Mouse (Mus musculus): ENCODE data around the gene Ppp1r9a. TPM values are rescaled to one million over a fixed set of nuclear protein-coding genes. Genes with fewer than 3 reads are reported as not detected.

Gene Ppp1r9a
- polyA plus RNA-seq, 1 experiment from 2014 or later = 18.7 TPM

DNA sequence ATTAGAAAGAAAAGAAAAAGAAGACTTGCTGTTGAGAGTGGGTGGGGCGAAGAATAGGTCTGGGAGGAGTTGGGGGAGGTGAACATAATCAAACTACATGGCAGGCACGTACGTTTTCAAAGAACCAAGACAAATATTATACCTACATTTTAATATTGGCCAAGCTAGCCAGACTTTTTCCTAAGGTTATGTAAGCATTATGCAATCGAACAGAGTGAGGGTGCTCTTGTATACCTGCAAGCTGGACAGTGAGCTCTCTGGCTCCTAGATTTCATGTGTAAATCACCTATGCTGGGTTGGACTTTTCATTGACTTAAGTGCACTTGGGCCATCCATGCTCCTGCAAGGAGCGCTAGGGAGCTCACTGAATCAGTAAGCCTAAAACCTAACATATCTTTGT lies 295.9 kb downstream of the Ppp1r9a start:
- Histone ChIP-seq H3K4me1 (no peaks in the 10 kb centered on the region), H3K27ac (no peak overlapping the region), H3K9me3 (no peaks in the 10 kb centered on the region), H3K4me3 (no peak overlapping the region), H3K36me3 (no peaks in the 10 kb centered on the region), H3K27me3 (no peaks in the 10 kb centered on the region), H3K9ac (no peak overlapping the region), H3K4me2 (no peak overlapping the region)
- ATAC-seq (ENCODE audit: borderline replicate concordance, extremely low read depth, low FRiP score, low TSS enrichment) = no peak
- WGBS = 83% methylated on average over 5 of the region's 5 CpGs

DNA sequence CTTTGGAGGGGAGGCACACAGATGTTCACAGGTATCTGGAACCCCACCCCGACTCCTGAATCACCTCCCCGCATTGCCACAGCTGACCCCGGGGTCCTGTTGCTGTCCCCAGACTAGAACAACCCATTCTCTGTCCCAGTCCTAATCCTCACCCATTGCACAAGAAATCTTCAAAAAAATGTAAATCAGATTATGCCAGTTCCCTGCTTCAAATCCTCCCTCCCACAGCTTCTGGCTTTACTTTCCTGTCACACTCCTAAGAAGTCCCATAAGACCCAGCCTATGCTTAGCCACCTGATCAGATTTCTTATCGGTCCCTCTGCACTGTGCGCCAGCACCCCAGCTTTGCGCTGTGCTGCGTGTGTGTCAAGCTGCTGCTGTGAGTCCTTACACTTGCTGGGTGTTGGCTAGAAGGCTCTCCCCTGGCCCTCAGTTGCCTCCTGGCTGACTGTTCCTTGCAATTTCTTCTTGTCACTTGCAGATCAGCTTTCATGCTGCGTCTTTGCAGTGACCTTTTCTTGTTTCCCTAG lies 296.7 kb downstream of the Ppp1r9a start:
- no peak overlapping the region for H3K27ac ChIP-seq
- H3K4me2 ChIP-seq = no peak overlapping the region
- H3K4me3 ChIP-seq = no peak overlapping the region
- H3K4me1 ChIP-seq = no peaks in the 10 kb centered on the region
- no peaks in the 10 kb centered on the region for H3K36me3 ChIP-seq
- H3K27me3 ChIP-seq = no peaks in the 10 kb centered on the region
- H3K9me3 ChIP-seq = no peaks in the 10 kb centered on the region
- no peak overlapping the region for H3K9ac ChIP-seq
- WGBS = 87% methylated on average over 8 of the region's 8 CpGs
- no peak for ATAC-seq (ENCODE audit: borderline replicate concordance, extremely low read depth, low FRiP score, low TSS enrichment)

DNA sequence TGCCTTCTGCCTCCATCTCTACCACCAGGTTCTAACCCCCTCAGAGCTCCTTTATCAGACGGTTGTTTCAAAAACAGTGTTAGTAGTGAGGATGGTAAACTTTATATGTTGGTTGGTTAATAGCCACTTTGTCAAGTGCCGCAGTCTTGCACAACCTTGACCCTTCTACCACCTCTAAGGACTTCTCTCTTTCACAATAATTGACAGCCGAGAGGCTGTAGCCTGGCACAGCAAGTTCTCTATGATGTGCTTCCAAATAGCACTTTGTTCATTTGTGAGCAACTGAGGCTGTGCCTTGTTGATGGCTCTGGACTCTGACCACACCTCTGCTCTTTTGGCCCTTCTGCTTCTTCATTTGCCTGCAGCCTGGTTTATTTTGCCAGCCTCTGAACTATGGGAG lies 297.2 kb downstream of the Ppp1r9a start:
- no peaks in the 10 kb centered on the region for H3K36me3 ChIP-seq
- H3K4me2 ChIP-seq = no peak overlapping the region
- H3K9ac ChIP-seq = no peak overlapping the region
- 64% methylated on average over 3 of the region's 3 CpGs for WGBS
- H3K27me3 ChIP-seq = no peaks in the 10 kb centered on the region
- ATAC-seq (ENCODE audit: borderline replicate concordance, extremely low read depth, low FRiP score, low TSS enrichment) = no peak
- H3K4me1 ChIP-seq = no peaks in the 10 kb centered on the region
- no peaks in the 10 kb centered on the region for H3K9me3 ChIP-seq
- no peak overlapping the region for H3K27ac ChIP-seq
- no peak overlapping the region for H3K4me3 ChIP-seq

DNA sequence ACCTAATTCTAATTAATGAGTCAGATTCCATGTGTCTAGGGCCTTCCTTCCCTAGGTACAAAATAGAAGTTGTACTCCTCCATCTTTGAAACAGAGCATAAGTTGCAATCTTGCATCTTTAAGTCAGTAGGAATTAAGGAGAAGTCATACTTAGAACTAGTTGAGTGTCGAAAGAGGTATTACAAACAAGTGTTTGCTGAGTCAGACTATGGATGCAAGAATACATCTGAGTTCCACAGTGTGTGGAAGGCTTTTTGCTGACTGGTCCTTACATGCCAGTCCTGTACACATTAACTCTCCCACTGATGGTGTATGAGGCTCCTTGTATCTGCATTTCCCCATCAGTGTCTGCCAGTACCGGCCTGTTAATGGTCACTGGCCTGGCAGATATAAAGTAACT lies 305.1 kb downstream of the Ppp1r9a start:
- H3K36me3 ChIP-seq = no peaks in the 10 kb centered on the region
- H3K27me3 ChIP-seq = no peaks in the 10 kb centered on the region
- no peak overlapping the region for H3K27ac ChIP-seq
- H3K4me2 ChIP-seq = no peak overlapping the region
- no peaks in the 10 kb centered on the region for H3K9me3 ChIP-seq
- no peaks in the 10 kb centered on the region for H3K4me1 ChIP-seq
- no peak for ATAC-seq (ENCODE audit: borderline replicate concordance, extremely low read depth, low FRiP score, low TSS enrichment)
- no peak overlapping the region for H3K4me3 ChIP-seq
- H3K9ac ChIP-seq = no peak overlapping the region
- WGBS = 80% methylated on average over 2 of the region's 2 CpGs

Other genes starting within 250 kb of the Ppp1r9a start
- gene Sgce, start 155.7 kb upstream of the Ppp1r9a start, polyA plus RNA-seq (2015; fragmentation: Nextera tagmentation; extraction: Ambion mirVana) = 67.8 and 74.8 TPM in 2 replicates
- gene Peg10, start 155.6 kb upstream of the Ppp1r9a start, polyA plus RNA-seq (2015; fragmentation: Nextera tagmentation; extraction: Ambion mirVana) = 2.2 and 2.3 TPM in 2 replicates

Measured in lung, embryonic 15.5 days (tissue).